Mouse (Mus musculus) myocyte (in vitro differentiated cells): ENCODE measurements around the gene Rnf220.

ENCODE experiments used
- E2F4 ChIP-seq: IDR thresholded peaks from one replicate; pipeline ENCODE4 v1.6.1; 2011; ENCODE audit warnings: mild to moderate bottlenecking, control low read depth, moderate library complexity; ENCODE audit not compliant: insufficient read depth
- MAX ChIP-seq: IDR thresholded peaks from one replicate; pipeline ENCODE4 v1.6.1; 2011; ENCODE audit warnings: low read depth, mild to moderate bottlenecking, control low read depth
- MYOD1 ChIP-seq, 3 experiments: IDR thresholded peaks; one replicate each; pipeline ENCODE4 v1.6.1; 2011; ENCODE audit warnings: control low read depth in 2 of 3, low read depth in 2 of 3, mild to moderate bottlenecking in 2 of 3, moderate library complexity in 1 of 3; ENCODE audit not compliant: insufficient read length in 2 of 3, control insufficient read depth in 1 of 3
- POLR2A ChIP-seq: IDR thresholded peaks from one replicate; pipeline ENCODE4 v1.6.1; 2011; ENCODE audit warnings: low read depth, mild to moderate bottlenecking, control low read depth, moderate library complexity; ENCODE audit not compliant: insufficient read length
- POLR2AphosphoS2 ChIP-seq: IDR thresholded peaks from one replicate; pipeline ENCODE4 v1.6.1; 2011; ENCODE audit warnings: low read depth, control low read depth; ENCODE audit not compliant: insufficient read length
- REST ChIP-seq: IDR thresholded peaks from one replicate; pipeline ENCODE4 v1.6.1; 2011; ENCODE audit warnings: mild to moderate bottlenecking, control low read depth, moderate library complexity; ENCODE audit not compliant: insufficient read depth, insufficient read length
- TCF12 ChIP-seq: IDR thresholded peaks from one replicate; pipeline ENCODE4 v1.6.1; 2011; ENCODE audit warnings: mild to moderate bottlenecking, control low read depth; ENCODE audit not compliant: poor library complexity, insufficient read depth, severe bottlenecking
- TCF3 ChIP-seq: IDR thresholded peaks from one replicate; pipeline ENCODE4 v1.6.1; 2011; ENCODE audit warnings: low read depth, control low read depth; ENCODE audit not compliant: insufficient read length
- USF1 ChIP-seq: IDR thresholded peaks from one replicate; pipeline ENCODE4 v1.6.1; 2011; ENCODE audit warnings: low read depth, mild to moderate bottlenecking, control low read depth, moderate library complexity

GRCm38 (mm10) chr4:117309427-117309826, 187.4 kb downstream of the Rnf220 start:
- TF ChIP-seq POLR2A: no peak
- no peak for TF ChIP-seq POLR2AphosphoS2
- TF ChIP-seq MYOD1 (IDR thresholded peaks at IDR 0.05; ENCODE audit: control insufficient read depth in 1 of 3, insufficient read length in 2 of 3, low read depth in 2 of 3): no peak
- no peak for TF ChIP-seq TCF3
- no peak for TF ChIP-seq TCF12
- TF ChIP-seq REST: no peak
- no peak for TF ChIP-seq USF1
- no peak for TF ChIP-seq MAX
- TF ChIP-seq E2F4: no peak
